Mouse (Mus musculus): ENCODE measurements around the gene Tenm2. TPM values are rescaled to one million over a fixed set of nuclear protein-coding genes. Genes with fewer than 3 reads are reported as not detected.

Tenm2 gene
- total RNA-seq, 2 experiments from 2014 or later, result 0.05 to 0.06 TPM

DNA sequence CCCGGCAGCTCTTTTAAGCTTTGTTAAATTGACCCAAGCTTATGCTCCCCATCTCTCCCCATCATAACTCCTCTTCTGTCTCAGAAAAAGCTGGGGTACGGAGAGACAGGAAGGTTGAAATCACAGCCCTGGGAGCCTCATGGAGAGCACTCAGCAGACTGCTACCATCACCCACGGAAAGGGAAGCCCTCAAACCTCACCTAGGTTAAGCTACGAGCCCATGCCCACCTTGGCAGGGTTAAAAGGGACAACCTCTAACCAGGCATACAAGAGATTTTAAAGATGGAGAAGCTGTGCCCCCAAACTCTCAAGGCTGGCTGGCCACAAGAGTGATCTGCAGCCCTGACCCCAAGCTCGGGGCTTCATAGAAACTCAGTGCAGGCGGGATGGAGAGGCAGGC, 1258.7 kb downstream of the Tenm2 start:
- intact Hi-C loops (cut with DNase I), result no loop called here
- DNase-seq, result no peak

DNA sequence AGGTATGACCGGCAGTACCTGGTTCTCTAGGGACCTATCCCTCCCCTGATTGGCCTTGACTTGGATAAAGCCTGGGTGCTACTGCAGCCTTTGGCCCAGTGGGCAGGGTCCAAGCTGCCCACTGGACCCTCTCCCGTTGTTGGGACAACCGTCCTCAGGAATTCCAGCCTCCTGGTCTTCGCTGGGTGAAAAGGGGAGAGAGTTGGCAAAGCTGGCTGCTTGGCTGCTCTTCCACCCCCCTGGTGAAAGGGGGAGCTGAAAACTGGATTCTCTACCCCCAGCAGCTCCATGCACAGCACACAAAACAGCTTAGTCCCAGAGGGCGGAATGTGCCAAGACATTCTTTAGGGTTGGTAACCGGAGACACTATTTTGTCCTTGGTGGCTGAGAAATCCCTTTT, 1259.3 kb downstream of the Tenm2 start:
- no peak for DNase-seq
- intact Hi-C loops (cut with DNase I), result no loop called here

- intact Hi-C loops (cut with DNase I), result no loop called here
Measured at GRCm38 (mm10) chr11:35974632-35975450, 1260.9 kb downstream of the Tenm2 start.

DNA sequence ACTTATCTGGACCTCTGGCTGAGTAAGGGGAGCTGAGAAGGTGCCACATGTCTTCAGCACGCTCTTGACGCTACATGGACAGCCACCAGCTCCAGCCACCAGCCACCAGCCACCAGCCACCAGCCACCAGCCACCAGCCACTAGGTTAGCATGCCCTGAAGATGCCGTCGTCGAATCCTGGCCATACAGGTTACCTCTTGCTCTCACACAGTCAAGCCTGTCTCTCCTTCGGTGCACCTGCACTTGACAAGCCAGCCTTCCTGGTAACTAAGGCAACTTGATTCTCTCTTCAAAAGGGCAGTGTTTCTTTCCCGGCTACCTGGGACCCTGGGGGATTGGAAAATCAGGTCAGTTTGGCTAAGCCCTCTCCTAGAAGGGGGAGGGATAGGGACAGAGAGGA, 1262.6 kb downstream of the Tenm2 start:
- intact Hi-C loops (cut with DNase I), result no loop called here
- no peak for DNase-seq

More at GRCm38 (mm10) chr11:35974632-35975450, 1260.9 kb downstream of the Tenm2 start:
- no peak for DNase-seq

DNA sequence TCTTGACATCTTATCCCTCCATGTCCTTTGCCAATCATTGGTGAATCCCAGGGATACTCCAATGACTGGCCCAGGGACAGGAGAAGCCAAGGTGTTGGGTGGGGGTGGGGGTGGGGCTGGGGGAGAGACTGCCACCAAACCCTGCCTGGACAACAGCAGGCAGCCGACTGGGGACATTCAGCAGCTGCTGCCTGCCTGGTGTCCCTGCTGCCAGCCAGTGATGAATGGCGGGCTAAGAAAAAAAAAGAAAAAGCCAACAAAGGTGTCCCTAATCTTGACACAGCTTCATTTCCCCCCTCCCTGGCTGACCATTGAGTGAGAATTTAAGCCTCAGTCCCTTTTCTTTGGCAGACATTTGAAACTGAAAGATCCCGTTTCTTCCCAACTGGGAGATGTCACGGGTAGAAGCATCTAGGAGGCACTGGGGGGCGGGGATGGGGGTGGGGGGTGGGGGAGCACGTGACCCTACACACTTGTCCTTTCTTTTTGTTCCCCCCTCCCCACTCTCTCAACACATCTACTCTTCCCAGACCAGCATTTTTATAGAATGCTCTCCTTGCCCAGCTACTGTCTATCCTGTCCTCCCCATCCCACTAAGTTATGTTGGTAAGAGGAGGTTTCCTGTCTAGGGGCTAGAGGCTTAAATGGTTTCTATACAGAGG, 1263.4 kb downstream of the Tenm2 start:
- DNase-seq, result no peak
- intact Hi-C loops (cut with DNase I), result no loop called here

DNA sequence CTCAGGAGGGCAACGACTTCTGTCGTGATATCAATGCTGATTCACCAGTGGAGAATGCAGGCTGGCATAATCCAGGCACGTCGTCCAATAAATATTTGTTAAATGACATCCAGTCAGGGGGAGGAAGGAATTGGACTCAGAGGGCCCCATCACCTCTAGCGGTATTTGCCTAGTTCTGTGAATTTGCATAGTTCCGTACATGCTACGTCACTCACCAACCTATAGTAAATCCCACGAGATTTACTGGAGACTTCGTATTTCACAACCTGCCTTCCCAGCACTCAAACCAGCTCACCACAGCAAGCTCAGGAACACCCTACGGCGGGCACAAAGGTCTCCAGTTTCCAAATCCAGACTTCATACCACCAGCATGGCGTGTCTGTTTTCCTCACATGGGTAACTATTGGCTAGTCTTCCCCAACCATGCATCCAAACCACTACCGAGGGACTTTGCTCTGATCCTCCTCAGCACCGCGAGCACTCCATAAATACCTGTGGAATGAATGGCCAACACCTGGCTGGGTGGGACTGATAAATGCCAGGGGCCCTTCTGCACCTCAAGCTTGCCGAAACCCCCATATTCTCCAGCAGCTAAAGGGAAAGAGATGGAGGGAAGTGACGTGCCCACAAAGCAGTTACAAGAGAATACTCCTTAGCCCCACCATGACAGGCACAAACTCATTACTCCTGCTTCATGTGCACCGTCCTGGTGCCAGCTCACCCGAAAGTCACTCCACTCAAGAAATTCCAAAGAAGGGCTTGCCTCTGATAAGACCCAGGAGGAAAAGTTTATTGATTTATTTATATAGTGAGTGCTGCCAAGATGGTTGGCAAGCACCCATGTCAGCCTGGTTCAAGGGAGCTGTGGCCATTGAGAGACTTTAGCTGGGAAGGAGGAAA, 1264.7 kb downstream of the Tenm2 start:
- intact Hi-C loops (cut with DNase I), result no loop called here
- DNase-seq, result no peak

GRCm38 (mm10) chr11:35968291-35968690, 1267.5 kb downstream of the Tenm2 start:
- intact Hi-C loops (cut with DNase I), result no loop called here
- no peak for DNase-seq

DNA sequence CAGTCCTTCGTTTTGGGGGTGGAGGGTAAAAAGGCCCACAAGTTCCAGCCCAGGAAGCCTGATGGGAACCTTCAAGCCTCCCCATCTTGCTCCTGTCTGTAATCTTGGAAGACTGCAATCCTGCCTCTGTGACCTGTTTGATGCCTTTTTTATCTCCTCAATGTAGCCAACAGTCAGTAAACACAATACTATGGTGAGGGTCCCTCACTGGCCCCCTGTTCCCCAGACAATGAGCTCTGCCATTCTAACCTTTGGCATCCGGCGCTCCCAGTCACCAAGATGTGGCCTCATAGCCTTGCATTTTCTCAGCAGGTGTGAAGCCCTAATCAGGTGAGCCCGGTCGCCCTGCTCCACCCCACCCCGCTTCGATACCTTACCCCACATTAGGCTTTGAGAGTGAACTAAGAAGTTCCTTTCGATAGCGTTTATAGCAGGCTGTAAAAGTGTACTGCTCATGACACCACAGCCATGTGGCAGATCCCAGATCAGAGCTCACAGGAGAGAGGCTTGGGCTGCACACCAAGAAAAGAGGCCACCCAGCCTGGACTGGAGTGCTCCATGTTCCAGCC, 1271.7 kb downstream of the Tenm2 start:
- DNase-seq, result no peak
- intact Hi-C loops (cut with DNase I), result no loop called here

- DNase-seq, result no peak
- intact Hi-C loops (cut with DNase I), result no loop called here
Measured at GRCm38 (mm10) chr11:35963554-35963953, 1272.2 kb downstream of the Tenm2 start.

GRCm38 (mm10) chr11:35962431-35962830, 1273.3 kb downstream of the Tenm2 start:
- intact Hi-C loops (cut with DNase I), result no loop called here
- no peak for DNase-seq

DNA sequence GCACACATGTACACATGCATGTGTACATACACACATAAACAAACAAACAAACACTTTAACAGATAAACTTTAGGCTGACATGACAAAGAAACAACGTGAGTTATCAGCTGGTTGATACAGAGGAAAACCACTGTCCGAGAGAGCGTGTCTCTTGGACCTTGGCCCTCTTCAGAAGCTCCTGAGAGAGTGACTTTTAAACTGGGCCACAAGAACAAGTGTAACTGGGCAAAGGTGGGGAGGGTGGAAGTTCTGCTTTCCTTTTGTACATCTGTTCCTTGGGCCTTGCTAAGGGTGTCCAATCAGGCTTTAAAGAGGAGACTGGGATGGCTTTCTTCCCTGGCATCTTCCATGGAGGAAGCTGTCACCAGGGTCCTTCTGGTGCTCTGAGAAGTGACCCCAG, 1276.5 kb downstream of the Tenm2 start:
- intact Hi-C loops (cut with DNase I), result no loop called here
- DNase-seq, result no peak
